Mouse (Mus musculus) telencephalon, adult 2 months (tissue): ENCODE results near the gene Vopp1.

ENCODE experiments used
- DNase-seq: peaks from one replicate; pipeline ENCODE4 v3.0.0-alpha.2; 2011; ENCODE audit warnings: low read depth, low spot score

Vopp1 gene

DNA sequence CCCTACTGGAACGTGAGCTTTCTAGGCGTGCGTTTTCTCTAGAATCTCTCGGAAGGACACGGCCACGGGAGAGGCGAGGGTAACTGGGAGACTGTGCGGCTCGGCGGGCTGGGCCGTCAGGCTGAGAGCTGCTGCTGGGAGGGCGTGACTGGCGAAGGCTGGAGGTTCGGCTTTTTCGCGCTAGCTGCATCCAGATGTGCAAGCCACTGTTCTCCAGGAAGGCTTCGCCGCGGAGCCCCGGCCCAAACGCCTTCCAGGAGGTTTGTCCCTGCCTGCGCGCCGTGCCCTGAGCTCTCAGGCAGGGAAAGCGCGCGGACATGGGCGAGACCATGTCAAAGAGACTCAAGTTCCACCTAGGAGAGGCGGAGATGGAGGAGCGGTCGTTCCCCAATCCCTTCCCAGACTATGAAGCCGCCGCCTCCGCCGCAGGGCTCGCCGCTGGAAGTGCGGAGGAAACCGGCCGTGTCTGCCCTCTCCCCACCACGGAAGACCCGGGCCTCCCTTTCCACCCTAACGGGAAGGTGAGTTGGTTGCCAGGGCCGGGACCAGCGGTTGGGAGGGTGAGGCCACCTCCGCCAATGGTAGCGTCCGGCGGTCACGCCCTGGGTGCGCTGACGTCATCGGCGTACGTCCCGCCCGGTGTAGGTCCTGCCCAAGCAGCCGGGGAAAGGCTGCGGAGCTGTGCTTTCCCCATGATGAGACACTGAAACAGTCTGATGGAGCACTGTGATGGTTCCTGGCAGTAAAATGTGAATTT is 122.0 kb downstream of the Vopp1 start:
- peak; percentile 96 for DNase-seq

- peak; percentile 38 for DNase-seq
These were observed 122.6 kb downstream of the Vopp1 start, which contains the start of gene Lancl2 for GRCm38 (mm10) chr6:57702376-57702742. Lancl2 (plus strand) TSS chr6:57702540.

GRCm38 (mm10) chr6:57701686-57702085 is 123.3 kb downstream of the Vopp1 start:
- DNase-seq: no peak

GRCm38 (mm10) chr6:57693116-57693515 is 131.8 kb downstream of the Vopp1 start:
- no peak for DNase-seq

- peak; percentile 77 for DNase-seq
These were observed 133.3 kb downstream of the Vopp1 start, which contains the start of gene Pyurf for GRCm38 (mm10) chr6:57691467-57692261. Pyurf (minus strand) TSS chr6:57692078.

- DNase-seq: peak; percentile 41
These were observed 140.8 kb downstream of the Vopp1 start for GRCm38 (mm10) chr6:57684156-57684555.
